Comparison of ENCODE assay signal across 21 mouse cellular contexts in genomic region chr6:118308586-118308985, GRCm38 (mm10).
"Had no signal": no experiment of that assay in that cellular context is flagged by ENCODE, and none has a peak within 500 bp of the region (broad histone marks: within the 10 kb centered on the region; RNA-seq: fewer than 3 reads in every experiment).

No protein-coding gene starts in this region.

- H3K4me1 ChIP-seq: limb, embryonic 15.5 days; midbrain, embryonic 12.5 days; midbrain, embryonic 15.5 days had no signal

- H3K27ac ChIP-seq: limb, embryonic 12.5 days; limb, embryonic 15.5 days; liver, embryonic 14.5 days; macrophage; midbrain, embryonic 12.5 days; midbrain, embryonic 15.5 days had no signal

- H3K4me3 ChIP-seq: limb, embryonic 12.5 days; limb, embryonic 15.5 days; midbrain, embryonic 12.5 days; midbrain, embryonic 15.5 days had no signal

- H3K27me3 ChIP-seq: limb, embryonic 12.5 days; limb, embryonic 15.5 days; midbrain, embryonic 12.5 days; midbrain, embryonic 15.5 days had no signal

- H3K9ac ChIP-seq: limb, embryonic 12.5 days; limb, embryonic 15.5 days; liver, embryonic 14.5 days; liver, postnatal 0 days; lung, embryonic 14.5 days; midbrain, embryonic 12.5 days; midbrain, embryonic 15.5 days had no signal

- DNase-seq: kidney, adult 18-20 months; kidney, adult 9 months; kidney, postnatal 14 days; kidney, postnatal 4 days; left cerebral cortex, postnatal 4 days; liver, postnatal 0 days; lung, embryonic 14.5 days; right cerebral cortex, adult 18-20 months; right cerebral cortex, postnatal 14 days; right cerebral cortex, postnatal 4 days; thymus, adult 18-20 months; thymus, postnatal 4 days had no signal

- H3K36me3 ChIP-seq: limb, embryonic 12.5 days; limb, embryonic 15.5 days; midbrain, embryonic 12.5 days; midbrain, embryonic 15.5 days had no signal

- H3K9me3 ChIP-seq: limb, embryonic 12.5 days; limb, embryonic 15.5 days; midbrain, embryonic 12.5 days; midbrain, embryonic 15.5 days had no signal

- H3K4me2 ChIP-seq: limb, embryonic 12.5 days; limb, embryonic 15.5 days; liver, embryonic 11.5 days; lung, embryonic 14.5 days; midbrain, embryonic 12.5 days; midbrain, embryonic 15.5 days had no signal

- ATAC-seq: intestine, embryonic 16.5 days; liver, postnatal 0 days; lung, postnatal 0 days; midbrain, embryonic 15.5 days had no signal
